Mouse (Mus musculus) R1 (cell line): ENCODE results near the gene Fbxw22.
"Not testable (repeated sequence)": the region's sequence is repeated elsewhere in the genome, so short reads cannot be mapped to it uniquely, and the experiment has no call there.

Source experiments
- DNase-seq: peaks from one replicate; pipeline ENCODE4 v3.0.0-alpha.2; 2018; ENCODE audit warnings: low read depth, low spot score

Gene Fbxw22

DNA sequence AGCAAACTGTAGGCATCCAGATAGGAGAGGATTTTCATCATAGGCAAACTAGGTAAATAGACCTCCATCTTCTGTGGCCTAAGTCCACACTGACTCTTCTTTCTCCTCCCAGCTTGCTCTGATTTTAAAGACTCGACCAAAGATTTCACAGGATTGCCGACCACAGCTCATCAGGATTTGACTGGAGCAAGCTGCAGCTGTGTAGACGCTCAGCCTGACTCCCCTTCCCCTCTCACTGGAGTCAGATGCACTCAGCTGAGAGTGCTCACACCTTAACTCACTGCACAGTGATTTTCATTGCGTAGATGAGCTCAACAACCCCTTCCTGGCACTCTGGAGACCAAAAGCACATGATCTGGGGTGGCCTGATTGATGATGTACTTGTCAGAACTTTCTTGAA lies at the start of gene Fbxw22:
Fbxw22 (minus strand) TSS at position 101 of the 400 bp plus-strand sequence.
- DNase-seq: not testable (repeated sequence)

DNA sequence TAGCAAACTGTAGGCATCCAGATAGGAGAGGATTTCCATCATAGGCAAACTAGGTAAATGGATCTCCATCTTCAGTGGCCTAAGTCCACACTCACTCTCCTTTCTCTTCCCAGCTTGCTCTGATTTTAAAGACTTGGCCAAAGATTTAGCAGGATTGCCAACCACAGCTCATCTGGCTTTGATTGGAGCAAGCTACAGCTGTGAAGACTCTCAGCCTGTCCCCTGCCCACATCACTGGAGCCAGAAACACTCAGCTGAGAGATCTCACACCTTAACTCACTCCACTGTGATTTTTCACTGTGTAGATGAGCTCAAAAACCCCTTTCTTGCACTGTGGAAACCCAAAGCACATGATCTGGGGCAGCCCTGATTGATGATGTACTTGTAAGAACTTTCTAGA lies 44.9 kb upstream of the Fbxw22 start, which contains the start of gene Fbxw16:
Fbxw16 (minus strand) TSS at position 101 of the 400 bp plus-strand sequence.
- DNase-seq: no peak

DNA sequence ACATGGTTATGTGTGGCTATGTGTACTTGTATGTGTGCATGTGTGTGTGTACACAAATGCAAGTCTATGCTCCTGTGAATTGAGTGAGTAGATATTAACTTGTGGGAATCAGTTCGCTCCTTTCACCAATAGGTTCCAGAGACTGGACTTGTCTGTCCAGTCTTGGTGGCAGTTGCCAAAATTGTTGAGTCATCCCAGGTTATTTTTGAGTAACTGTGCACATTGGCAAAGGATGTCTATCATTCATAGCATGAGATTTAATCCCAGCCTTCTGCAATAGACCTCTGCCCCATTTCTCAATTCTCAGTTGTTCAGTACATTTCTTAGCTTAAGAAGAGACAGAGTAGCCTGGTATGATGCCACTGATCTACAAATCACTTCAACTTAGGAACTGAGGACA lies 28.9 kb upstream of the Fbxw22 start:
- no peak for DNase-seq

DNA sequence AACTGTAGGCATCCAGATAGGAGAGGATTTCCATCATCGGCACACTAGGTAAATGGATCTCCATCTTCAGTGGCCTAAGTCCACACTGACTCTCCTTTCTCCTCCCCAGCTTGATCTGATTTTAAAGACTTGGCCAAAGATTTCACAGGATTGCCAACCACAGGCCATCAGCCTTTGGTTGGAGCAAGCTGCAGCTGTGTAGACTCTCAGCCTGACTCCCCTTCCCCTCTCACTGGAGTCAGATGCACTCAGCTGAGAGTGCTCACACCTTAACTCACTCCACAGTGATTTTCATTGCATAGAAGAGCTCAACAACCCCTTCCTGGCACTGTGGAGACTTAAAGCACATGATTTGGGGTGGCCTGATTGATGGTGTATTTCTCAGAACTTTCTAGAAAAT lies 64.5 kb downstream of the Fbxw22 start, which contains the start of gene Fbxw28:
Fbxw28 (minus strand) TSS at position 101 of the 400 bp plus-strand sequence.
- DNase-seq: not testable (repeated sequence)
